Mouse (Mus musculus) embryo, embryonic 10.5 days (tissue): Measurements from ENCODE around the gene Zfp365.

Experiments used
- DNase-seq: peaks from one replicate; pipeline ENCODE4 v3.0.0-alpha.2; 2015; ENCODE audit warnings: low spot score

Gene Zfp365

GRCm38 (mm10) chr10:67912337-67912776, at the start of gene Zfp365:
Zfp365 (minus strand) TSS chr10:67912662.
- peak; percentile 82 for DNase-seq

GRCm38 (mm10) chr10:67959982-67960381, 47.5 kb upstream of the Zfp365 start:
- DNase-seq: no peak

DNA sequence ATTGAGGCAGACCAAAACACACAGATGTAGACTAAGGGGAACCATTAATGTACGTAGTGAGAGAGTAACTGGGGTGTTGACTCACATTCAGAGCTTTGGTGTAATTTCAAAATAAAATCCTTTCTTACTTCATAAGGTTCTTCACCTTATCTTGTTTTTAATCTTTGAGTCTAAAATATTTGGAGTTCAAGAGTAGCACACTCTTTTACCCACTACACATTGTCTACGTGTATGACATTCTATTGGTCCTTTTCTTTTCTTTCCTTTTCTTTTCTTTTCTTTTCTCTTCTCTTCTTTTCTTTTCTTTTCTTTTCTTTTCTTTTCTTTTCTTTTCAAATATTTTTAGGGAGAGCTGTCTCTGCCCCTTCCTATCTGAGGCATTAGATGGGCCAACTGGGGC, 43.5 kb upstream of the Zfp365 start:
- no peak for DNase-seq

- DNase-seq: no peak
Observed at GRCm38 (mm10) chr10:67951690-67952089, 39.2 kb upstream of the Zfp365 start.

GRCm38 (mm10) chr10:67950059-67950748, 37.7 kb upstream of the Zfp365 start:
- no peak for DNase-seq

GRCm38 (mm10) chr10:67943513-67943912, 31.1 kb upstream of the Zfp365 start:
- no peak for DNase-seq

DNA sequence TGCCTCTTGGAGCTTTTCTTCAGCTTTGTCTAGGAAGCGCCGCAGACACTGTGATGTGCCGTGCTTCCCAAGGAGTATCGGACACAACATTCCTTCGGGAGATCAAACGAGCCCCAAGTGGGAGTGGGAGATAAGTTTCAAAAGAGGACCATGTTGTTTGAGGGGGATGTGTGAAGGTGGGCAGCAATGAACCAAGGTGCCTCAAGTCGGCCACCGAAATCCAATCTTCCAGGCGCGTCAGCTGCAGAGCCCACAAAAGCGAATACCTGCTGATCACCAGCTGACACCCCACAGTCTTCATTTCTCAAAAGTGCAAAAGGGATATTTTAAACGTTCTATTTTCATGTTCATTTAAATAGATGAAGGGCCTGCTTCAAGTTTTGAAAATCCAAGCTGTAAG, 27.1 kb upstream of the Zfp365 start:
- DNase-seq: no peak

- DNase-seq: no peak
Observed at GRCm38 (mm10) chr10:67937775-67938174, 25.3 kb upstream of the Zfp365 start.

- no peak for DNase-seq
Observed at GRCm38 (mm10) chr10:67936944-67937343, 24.5 kb upstream of the Zfp365 start.

DNA sequence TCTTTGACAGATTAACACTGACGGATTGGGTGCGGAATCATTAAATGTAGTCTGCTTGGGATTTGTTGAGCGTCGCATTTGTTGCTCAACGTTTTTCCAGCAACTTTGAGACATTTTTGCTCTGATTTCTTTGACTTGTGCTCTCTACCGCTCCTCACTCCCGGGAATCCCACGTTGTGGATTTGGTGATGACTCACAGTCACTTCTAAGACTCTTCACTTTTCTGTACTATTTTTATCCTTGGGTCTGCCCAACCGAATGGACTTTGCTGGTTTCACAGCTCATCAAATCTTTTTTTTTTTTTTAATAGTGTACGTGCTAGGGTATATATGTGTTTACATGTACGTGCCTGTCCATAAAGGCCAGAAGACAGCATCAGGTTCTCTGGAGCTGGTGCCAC, 20.3 kb upstream of the Zfp365 start:
- no peak for DNase-seq

GRCm38 (mm10) chr10:67931328-67931727, 18.9 kb upstream of the Zfp365 start:
- no peak for DNase-seq

- DNase-seq: no peak
Observed at GRCm38 (mm10) chr10:67928584-67928983, 16.1 kb upstream of the Zfp365 start.

- peak; percentile 9 for DNase-seq
Observed at GRCm38 (mm10) chr10:67927718-67928455, 15.4 kb upstream of the Zfp365 start.

DNA sequence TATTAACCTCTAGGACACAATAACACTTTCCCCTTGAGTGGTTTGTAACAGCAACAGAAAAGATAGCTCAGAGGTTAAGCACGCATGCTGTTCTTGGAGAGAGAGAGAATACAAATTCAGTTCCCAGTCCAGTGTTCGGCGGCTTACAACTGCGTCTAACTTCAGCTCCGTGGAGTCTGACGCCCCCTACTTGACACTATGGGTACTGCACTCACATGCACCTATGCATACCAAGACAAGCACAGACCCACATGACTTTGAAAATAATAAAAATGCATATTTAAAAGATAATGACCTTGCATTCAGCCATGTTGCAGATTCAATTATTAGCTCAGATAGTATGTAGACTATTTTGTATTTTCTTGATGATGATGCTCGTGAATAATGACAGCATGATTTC, 11.6 kb upstream of the Zfp365 start:
- DNase-seq: no peak

GRCm38 (mm10) chr10:67921777-67922176, 9.3 kb upstream of the Zfp365 start:
- DNase-seq: no peak

DNA sequence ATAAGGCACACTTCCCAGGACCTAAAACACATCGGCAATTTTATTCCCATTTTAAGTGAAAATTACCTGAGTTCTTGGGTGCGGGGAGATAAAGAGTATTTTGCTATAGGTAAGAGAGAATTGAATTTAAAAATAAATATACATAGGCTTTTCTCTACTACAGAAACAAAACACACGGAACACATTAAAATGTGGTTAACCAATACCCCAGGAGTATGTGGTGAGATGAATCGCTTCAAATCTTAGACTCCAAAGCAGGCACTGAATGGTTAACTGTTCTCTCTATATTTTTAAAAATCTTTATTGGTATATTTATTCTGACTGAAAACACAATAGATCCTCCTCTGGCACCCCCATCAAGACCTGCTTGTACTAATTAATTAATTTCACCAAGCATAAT, 7.2 kb upstream of the Zfp365 start:
- DNase-seq: no peak

DNA sequence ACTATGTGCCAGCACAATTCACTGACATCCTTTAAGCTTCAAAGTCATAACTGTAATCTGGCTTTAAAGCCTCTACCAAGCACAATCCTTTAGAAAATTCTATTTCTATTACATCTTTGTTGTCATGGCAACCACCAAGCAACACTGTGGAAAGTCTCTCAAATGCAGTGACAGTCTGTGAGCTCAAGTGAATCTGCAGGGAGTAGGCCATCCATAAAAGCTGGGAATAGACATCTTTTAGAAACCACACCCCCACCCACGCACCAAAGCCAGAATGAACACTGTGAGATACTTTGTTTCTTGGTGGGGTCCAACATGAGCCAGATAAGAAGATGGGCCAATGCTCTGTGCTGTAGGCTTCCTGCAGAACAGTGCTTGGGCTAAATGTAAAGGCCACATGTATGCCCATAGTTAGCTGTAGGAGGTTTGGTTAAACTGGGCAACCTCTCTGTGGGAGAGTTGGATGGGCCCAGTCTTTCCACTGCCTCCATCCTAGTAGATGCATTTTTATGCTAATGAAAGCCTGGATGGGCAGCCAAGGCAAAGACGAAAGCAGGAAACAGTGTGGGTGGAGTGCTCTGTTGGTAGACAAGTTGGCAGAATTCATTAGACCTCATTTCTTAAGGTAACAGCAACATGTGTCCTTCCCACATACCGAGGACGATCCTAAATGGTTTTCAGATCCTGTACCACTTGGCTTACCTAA, 5.9 kb upstream of the Zfp365 start:
- DNase-seq: no peak

- no peak for DNase-seq
Observed at GRCm38 (mm10) chr10:67917356-67917755, 4.9 kb upstream of the Zfp365 start.

GRCm38 (mm10) chr10:67911447-67912336, 770 bp downstream of the Zfp365 start:
- DNase-seq: peak; percentile 33

GRCm38 (mm10) chr10:67907931-67908330, 4.5 kb downstream of the Zfp365 start:
- DNase-seq: no peak

DNA sequence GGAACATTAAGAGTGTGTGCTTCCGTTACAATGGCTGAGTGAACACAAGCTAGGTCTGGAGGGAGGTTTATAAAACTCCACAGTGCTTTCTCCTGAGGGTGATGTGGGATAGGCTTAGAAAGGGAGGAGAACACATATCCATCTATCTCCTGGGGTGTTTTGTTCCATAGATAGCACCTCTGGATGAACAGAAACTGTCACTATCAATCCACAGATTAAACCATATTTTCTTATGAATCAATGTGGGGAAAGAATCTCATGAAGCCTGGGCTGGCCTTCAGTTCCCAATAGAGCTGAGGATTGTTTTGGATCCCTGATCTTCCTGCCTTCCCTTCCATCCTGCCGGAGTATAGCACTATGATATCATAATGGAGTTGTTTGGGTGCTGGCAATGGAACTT, 5.5 kb downstream of the Zfp365 start:
- no peak for DNase-seq

DNA sequence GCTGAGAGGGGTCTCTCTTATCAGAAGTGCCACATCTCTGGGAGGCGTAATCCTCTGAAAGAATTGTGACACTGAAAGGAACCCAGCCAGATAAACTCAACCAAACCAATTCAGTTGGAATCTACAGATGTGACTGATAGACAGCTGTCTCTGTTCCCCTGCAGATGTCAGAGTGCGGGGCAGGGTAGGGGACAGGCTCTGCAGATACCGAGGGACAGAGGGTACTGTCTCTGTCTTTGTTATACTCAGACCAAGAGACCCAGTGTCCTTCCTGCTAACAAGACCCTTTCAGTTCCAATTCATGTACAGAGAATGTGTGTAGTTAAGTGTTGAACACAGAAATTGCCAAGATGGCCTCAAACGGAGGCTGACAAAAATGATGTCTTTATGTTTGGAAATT, 6.4 kb downstream of the Zfp365 start:
- no peak for DNase-seq
